Mouse (Mus musculus) c-Kit-positive CD71-positive TER-119-negative erythroid progenitor cells, embryonic 14.5 days (primary cell): ENCODE results near the gene Phf2.

Experiments
- DNase-seq: peaks from one replicate; pipeline ENCODE4 v3.0.0-alpha.2; 2013; ENCODE audit warnings: low read depth

The Phf2 gene

DNA sequence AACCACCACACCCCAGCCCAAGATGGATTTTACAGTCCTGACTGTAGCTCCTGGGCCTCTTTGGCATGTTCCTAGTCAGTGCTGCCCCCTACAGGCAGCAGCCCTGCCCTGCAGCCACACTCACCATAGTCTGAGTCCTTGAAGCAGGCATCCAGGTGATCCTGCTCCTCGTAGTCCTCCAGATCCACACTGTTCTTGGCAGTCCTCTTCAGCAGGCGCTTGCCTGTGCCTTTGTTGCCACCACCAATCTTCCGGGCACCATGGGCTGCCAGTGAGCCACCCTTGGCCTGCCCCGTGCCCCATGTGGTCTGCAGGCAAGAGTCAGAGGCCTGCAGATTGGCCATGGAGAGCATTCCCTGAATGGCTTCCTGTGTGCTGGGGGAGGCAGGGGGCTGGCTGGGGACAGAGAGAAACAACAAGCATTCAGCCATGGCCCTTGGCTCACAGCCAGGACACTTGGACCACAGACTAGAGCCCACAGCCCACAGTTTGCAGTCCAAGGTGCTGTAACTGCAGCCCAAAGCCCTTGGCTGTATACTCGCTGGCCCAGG, 63.4 kb downstream of the Phf2 start:
- peak; percentile 32 for DNase-seq

GRCm38 (mm10) chr13:48802181-48802580, 68.7 kb downstream of the Phf2 start:
- no peak for DNase-seq

DNA sequence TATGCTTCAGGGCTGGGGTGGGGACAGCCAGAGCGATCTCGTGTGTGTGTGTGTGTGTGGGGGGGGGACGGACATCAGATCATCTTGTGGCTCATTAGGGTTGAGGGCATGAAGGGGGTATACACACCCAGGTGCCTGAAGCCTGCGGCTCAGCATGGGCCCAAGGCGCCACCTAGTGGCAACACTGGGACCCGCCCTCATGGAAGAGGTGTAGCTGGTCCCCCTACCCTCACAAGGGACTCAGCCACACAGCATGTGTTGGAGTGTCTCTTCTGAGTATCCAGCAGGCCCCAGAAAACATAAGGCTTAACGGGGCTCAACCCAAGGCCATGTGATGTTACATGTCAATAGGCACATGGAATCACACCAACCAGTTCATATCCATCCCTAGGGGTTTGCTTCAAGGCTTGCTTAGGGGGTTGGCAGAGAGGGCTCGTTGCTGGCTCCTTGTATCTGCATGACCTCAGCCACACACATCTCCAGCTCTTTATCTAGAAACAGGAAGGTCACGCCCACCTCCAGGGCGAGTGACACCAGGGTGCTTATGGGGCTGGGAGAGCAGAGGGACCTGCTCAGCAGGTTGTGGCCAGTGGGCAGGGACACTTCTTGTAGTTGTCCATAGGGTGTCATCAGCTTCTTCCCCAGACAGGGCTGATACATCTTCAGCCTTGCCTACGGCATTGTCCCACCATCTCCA, 69.9 kb downstream of the Phf2 start:
- DNase-seq: peak; percentile 38

GRCm38 (mm10) chr13:48798256-48798771, 72.6 kb downstream of the Phf2 start:
- DNase-seq: no peak

- no peak for DNase-seq
Observed at GRCm38 (mm10) chr13:48796906-48797305, 74.0 kb downstream of the Phf2 start.

GRCm38 (mm10) chr13:48795711-48796110, 75.2 kb downstream of the Phf2 start:
- no peak for DNase-seq

DNA sequence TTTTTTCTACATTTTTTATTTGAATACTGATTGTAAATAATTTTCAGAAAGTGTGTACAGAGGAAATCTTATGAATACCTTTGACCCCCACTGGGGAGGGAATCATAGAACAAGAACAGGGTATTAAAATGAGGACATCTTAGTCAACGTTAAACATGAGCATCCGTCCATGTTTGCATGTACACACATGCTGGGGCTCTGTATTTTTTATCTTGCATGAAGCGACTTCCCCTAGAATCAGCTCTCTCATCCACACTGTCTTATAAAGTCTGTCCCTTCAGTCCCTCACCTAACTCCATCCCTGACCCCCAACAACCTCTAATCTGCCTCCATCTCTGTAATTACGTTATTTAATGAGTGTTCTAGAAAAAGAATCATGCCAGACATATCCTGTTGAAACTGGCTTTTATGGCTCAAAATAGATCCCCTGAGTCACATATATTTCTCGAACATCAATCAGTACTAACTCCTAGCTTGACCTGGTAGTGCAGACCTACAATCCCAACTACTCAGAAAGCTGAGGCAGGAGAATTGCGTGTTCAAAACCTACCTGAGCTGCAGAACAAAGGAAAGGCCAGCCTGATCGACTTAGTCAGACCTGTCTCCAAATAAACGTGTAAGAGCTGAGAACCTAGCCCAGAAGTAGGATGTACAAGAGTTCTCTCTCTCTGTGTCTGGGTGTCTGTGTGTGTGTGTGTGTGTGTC, 86.2 kb downstream of the Phf2 start:
- DNase-seq: no peak

GRCm38 (mm10) chr13:48784151-48784550, 86.8 kb downstream of the Phf2 start:
- DNase-seq: no peak

- no peak for DNase-seq
Observed at GRCm38 (mm10) chr13:48782727-48783725, 87.9 kb downstream of the Phf2 start.

GRCm38 (mm10) chr13:48780345-48781010, 90.4 kb downstream of the Phf2 start:
- DNase-seq: no peak

DNA sequence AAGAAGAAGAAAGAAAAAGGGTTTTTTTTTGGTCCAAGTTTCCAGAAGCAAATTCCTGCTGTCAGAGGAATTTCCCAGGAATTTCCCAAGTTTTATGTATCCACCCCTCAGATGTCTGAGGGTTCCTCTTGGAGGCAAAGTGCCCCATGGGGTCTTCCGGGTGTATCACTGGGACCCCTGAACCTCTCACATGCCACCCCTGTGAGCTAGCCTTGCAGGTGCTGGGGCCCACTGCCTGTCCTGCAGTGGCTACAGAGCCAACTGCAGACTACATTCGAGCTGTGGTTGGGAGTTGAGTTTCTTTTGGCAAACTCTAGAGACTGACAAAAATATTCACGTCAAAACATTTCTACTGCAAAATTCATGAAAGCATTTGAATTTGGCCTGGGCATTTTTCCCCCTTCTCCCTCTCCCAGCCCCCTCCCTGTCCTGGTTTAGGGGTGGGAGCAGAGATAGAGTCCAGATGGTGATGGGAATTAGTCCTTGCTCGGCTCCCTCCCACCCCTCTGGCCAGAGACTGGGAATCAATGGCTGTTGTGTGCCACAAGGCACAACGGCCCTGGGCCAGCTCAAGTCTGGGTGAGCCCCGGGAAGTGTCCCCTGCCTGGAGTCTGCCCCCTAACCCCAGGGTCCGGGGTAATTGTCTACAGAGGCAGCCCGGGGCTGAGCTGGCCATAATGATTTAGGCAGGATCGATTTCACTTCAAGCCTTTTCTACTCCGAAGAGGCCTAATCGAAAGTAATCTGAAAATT, 91.2 kb downstream of the Phf2 start:
- no peak for DNase-seq

DNA sequence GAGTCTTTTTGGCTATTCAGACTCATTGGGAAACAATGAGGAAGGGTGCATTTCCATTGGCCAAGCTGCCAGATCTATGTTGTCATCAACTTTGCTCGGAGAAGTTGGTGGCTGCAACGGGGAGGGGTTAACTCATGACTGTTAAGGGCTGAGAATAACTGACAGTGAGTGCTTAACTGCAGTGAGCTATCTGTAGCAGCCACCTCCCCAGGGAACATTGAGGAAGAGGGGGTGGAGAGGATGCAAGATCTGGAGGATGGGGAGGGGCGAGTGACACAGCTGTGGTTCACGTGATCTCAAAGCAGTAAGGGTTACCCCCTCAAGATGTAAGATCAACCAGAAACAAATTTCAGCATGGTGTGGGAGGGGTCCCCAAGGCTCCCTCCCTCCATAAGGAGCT, 92.8 kb downstream of the Phf2 start:
- DNase-seq: no peak

GRCm38 (mm10) chr13:48774506-48774905, 96.4 kb downstream of the Phf2 start:
- DNase-seq: no peak

GRCm38 (mm10) chr13:48768109-48768508, 102.8 kb downstream of the Phf2 start:
- DNase-seq: no peak

GRCm38 (mm10) chr13:48763701-48764245, 107.1 kb downstream of the Phf2 start:
- no peak for DNase-seq

DNA sequence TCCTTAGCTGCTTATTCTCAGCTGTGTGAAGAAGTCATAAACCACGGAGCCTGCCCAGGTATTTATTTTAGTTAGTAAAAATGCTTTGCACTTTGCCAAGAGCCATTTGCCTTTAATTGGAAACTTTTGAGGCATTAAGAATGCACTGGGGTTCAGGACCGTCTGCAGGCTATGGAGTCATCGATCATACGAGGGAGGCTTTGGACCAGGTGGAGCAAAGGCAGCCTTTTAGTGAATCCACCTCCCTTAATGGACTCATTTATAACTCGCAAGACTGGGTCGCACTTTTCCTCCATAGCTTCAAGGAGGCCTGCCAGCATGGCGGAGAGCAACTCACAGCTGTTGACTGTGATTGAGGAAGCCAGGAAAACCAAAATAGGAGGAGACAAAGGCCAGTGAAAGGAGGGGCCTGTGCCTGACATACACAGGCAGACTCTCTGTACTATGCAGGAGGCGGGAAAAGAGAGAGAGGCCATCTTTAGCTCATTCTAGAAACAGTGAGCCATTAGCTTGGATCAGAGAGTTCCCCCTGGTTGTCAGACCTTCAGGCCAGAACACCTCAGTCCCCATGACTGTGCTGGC, 110.0 kb downstream of the Phf2 start:
- DNase-seq: no peak

- DNase-seq: no peak
Observed at GRCm38 (mm10) chr13:48756769-48757168, 114.2 kb downstream of the Phf2 start.
